Mouse (Mus musculus) intestine, embryonic 14.5 days (tissue): ENCODE data around the gene Best3. TPM values are rescaled to one million over a fixed set of nuclear protein-coding genes. Genes with fewer than 3 reads are reported as not detected.

ENCODE experiments used
- polyA plus RNA-seq: library from polyadenylated mRNA; unstranded; fragments of >200 nt; fragmentation: Nextera tagmentation; extraction: Ambion mirVana; gene quantifications from 2 replicates; pipeline ENCODE4 v1.2.1, GENCODE M21; 2014

The Best3 gene
- polyA plus RNA-seq, 1 experiment from 2014 or later = 0.07 TPM

Other genes starting within 250 kb of the Best3 start
- 5.9 and 6.8 TPM in 2 replicates for gene Myrfl, start 89.4 kb upstream of the Best3 start, polyA plus RNA-seq
- gene Rab3ip, start 35.5 kb upstream of the Best3 start, polyA plus RNA-seq = 30.7 and 32.5 TPM in 2 replicates
- not detected in 2 replicates for gene Gm10271, start 13.7 kb upstream of the Best3 start, polyA plus RNA-seq
- 0.12 TPM in 1 of 2 replicates, not detected in the other for gene Lrrc10, start 59.0 kb downstream of the Best3 start, polyA plus RNA-seq
- 280 and 295 TPM in 2 replicates for gene Cct2, start 77.5 kb downstream of the Best3 start, polyA plus RNA-seq
- 28.0 and 28.9 TPM in 2 replicates for gene Frs2, start 162.2 kb downstream of the Best3 start, polyA plus RNA-seq
- gene Yeats4, start 238.2 kb downstream of the Best3 start, polyA plus RNA-seq = 77.5 and 83.2 TPM in 2 replicates